Mouse (Mus musculus) embryo, embryonic 10.5 days (tissue): ENCODE data around the gene Rock2.
"Not testable (repeated sequence)": the region's sequence is repeated elsewhere in the genome, so short reads cannot be mapped to it uniquely, and the experiment has no call there.

Source experiments
- DNase-seq: peaks from one replicate; pipeline ENCODE4 v3.0.0-alpha.2; 2015; ENCODE audit warnings: low spot score

Rock2 gene

DNA sequence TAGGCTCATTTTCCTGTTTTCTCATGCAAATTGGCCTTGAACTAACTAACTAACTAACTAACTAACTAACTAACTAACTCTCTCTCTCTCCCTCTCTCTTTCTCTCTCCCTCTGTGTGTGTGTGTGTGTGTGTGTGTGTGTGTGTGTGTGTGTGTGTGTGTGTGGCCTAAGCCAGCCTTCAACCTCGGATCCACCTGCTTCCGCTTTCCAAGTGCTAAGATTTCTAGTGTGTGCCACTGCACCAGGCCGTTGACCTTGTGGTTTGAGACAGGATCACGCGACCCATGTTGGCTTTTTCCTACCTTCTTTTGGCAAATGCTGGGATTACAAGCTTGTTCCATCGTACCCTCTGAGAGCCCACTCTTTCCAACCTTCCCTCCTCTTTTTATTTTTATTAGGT lies 105.9 kb downstream of the Rock2 start:
- DNase-seq = no peak

DNA sequence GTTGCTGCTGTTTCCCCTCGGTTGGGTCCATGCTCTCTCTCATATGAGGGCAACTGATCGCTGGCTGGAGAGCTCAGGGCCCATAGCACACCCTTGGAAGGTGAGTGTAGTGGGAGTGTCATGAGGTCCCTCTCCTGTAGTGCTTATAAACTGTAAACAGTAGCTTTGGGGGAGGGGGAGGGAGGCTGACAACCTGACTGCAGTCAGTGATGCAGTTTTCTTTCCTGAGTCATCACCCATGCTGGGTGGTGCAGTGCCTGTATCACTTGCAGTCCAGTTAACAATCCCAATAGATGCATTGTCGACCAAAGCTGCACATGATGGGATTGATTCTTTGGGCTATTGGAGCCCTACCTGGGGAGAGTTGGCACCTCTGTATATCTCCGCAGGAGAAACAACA lies 106.5 kb downstream of the Rock2 start:
- DNase-seq = no peak

DNA sequence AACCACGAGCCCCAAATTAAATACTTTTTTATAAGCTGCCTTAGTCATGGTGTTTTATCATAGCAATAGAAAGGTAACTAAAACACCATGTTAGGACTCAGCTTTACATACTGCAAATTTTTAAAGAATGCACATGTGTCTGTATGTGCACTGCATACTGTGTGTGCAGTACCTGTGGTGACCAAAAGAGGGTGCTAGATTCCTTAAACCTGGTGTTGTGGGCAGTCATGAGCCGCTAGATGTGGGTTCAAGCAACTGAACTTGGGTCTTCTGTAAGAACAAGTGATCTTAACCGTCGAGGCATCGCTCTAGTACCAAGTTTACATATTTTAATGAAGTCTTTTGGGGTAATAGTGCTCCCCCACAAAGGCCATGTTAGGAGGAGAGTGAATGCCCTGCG lies 114.8 kb downstream of the Rock2 start:
- DNase-seq = no peak

DNA sequence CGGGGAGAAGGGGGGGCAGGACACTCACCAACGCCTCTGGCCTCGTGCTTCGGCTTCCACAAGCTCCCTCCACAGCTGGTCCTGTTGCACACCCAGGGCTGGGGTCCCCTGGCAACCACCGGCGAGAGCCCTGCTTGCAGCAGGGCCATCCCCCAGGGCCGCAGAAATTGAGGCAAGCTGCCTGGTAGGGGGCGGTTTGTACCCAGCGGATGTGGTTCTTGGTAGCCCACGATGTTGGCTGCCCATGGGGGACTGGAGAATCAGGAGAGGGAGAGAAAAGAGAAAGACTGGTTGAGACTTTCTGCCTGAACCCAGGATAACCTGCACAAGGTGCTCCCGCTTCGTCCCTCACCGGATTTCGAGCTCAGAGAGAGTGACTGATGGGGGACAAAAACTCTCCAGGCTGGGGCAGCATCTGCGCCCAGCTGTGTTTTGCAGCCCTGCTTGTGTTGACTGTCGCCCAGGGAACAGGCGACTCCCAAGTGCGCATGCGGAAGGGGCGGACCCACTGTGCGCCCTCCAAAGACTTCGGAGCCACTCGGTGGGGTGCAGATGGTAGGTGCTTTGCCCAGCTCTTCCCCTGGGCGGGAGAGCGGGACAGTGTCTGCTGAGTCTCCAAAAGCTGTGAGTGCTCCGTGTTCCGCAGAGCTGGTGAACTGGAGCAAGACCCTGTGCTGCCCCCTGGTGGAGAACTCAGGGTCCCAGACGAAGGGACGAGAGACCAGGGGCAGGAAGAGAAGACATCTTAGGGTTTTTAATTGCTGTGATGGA lies 116.6 kb downstream of the Rock2 start, which contains the start of gene 2410004P03Rik:
Gene 2410004P03Rik, minus strand, starts transcription at position 628 of the 771 bp plus-strand sequence.
- peak; percentile 86 for DNase-seq

DNA sequence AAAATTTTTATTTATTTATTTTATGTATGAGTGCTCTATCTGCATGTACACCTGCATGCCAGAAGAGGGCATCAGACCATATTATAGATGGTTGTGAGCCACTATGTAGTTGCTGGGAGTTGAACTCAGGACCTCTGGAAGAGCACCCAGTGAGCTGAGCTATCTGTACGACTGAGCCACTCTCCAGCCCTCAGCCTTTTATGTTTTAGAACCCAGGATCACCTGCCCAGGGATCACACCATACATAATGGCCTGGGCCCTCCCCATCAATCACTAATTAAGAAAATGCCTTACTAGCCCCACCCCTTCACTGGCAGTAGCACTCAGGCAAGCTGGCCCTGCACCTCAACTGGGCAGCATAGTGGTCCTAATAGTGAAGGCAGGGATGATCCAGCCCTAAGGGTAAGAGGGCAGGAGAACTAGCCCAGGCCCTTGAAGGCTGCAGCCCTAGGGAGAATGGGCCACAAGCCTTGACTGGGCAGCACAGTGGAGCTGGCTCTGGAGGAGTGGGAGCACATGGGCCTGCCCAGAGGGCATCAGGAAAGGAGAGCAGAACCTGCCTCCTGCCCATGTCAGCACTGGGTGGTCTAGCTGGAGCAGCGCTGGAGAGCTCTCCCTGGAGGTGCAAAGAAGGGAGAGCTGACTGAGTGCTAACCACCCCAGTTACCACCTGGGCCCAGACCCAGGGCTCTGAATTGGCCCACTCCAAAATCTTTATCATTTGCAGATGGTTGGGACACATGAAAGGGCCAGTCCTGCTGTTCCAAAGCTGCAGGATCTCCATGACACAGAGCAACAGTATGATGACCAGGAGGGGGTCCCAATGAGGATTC lies 117.6 kb downstream of the Rock2 start:
- DNase-seq = no peak

DNA sequence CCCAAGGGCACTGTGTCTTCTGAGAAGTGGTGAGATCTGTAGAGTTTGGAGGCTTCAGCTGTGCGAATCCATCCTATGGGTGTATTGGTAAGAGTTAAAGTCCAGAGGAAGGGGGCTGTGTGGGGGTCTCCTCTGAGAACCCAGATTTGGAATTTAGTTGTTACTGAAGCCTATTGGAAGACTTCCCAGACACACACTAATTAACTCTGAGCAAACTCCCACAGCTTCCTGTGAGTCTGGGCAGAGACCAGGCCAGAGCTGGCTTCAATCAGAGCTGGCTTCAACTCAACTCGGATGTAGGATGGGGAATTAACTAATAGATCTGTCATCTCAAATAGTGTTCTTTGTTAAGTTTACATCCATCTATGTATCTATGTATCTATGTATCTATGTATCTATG lies 121.0 kb downstream of the Rock2 start:
- no peak for DNase-seq

DNA sequence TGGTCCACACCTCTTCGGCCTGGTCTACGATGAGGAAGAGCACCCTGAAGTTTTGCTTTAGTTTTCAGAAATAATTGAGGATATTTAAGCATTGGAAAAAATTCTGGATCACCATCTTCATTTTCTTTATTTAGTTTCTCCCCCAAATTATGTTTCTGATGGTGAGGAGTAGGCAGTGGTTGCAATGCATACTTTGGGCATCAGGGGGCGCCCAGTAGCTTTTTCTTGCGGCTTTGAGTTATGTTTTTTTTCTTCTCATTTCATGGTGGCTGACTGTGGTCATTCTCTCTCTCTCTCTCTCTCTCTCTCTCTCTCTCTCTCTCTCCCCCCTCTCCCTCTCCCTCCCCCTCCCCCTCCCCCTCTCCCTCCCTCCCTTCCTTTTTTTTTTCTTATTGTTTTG lies 123.8 kb downstream of the Rock2 start:
- peak; percentile 79 for DNase-seq

DNA sequence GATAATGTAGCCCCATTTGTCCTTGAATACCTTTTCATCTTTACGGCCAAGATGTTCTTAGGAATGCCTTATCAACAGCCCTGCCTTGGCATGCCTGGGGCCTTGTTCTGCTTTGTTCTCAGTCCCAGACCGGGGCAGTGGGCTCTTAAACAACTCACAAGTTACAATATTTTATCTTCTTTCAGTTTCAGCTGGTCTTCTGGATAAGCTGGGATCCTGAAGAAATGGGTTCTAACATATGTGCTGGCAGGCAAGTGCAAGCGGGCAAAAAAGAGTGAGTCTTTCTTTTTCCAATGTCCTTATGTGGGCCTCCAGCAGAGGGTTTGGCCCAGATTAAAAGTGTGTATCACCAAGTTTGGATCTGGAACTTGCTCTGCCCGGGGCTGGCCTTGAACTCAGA lies 126.4 kb downstream of the Rock2 start:
- DNase-seq = not testable (repeated sequence)

GRCm38 (mm10) chr12:17022145-17022544 lies 127.5 kb downstream of the Rock2 start:
- no peak for DNase-seq

DNA sequence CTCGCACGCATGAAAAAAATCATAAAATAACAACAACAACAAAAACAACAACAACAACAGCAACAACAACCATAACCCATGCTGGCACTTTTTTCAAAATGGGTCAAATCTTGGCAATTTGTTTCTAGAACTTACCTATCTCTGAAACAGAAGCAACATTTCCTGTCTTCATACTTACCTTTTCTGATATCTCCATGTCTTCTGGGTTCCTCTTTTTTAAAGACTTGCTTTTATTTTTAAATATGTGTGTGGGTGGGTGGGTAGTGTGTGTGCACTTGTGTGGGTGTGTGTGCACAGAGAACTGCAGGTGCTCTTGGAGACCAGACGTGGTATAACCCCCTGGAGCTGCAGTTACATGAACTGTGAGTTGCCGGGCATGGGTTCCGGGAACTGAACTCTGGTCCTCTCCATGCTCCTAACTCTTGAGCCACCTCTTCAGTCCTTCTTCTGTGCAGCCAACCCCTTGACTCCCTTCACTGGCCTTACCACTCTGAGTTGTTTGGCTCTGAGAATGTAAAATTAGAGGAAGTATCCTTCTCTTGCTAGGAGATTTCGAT lies 129.9 kb downstream of the Rock2 start:
- DNase-seq = no peak

- DNase-seq = peak; percentile 91
Observed at GRCm38 (mm10) chr12:17032694-17033463, 138.2 kb downstream of the Rock2 start.

DNA sequence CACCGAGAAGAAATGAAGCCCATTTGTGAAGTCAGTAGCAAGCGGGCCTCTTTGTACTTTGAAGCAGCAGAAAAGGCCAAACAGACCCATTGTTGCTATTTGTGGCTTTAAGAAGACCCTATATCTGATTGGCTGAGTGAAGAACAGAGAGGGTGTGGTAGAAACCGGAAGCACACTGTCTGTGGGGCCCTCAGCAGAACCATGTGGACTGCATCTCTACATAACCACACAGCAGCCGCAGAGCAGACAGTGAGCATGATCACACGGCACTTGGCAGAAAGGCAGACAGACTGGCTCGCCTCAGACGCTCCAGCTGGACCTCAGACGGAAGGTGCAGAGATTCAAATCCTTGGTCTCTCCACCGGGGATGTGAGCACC lies 138.8 kb downstream of the Rock2 start:
- no peak for DNase-seq

GRCm38 (mm10) chr12:17034671-17035070 lies 140.0 kb downstream of the Rock2 start:
- DNase-seq = no peak

DNA sequence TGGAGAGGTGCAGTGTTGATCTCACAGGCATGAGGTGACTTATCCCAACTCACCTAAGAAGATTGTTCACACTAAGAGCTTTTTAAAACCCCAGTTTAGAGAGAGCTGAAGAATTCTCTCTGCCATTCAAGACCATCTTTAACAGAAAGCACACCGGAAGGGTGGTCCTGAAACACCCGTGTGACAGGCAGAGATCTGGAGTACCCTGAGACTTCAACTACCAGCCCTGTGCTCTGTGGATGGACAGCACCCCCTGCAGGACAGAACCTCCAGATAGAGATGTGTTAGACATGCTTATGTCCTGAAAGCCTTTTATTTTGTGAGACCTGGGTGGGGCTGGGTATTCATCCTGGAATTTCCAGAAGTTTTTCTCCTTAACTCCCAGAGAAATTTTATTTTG lies 140.4 kb downstream of the Rock2 start:
- peak; percentile 56 for DNase-seq

GRCm38 (mm10) chr12:17036532-17036931 lies 141.8 kb downstream of the Rock2 start:
- DNase-seq = no peak

GRCm38 (mm10) chr12:17037053-17037610 lies 142.4 kb downstream of the Rock2 start:
- DNase-seq = no peak
